Mouse (Mus musculus) heart, postnatal 14 days (tissue): ENCODE measurements around the gene Hacd3. TPM values are rescaled to one million over a fixed set of nuclear protein-coding genes. Genes with fewer than 3 reads are reported as not detected.

Source experiments
- DNase-seq, 2 experiments: peaks; one replicate each; pipeline ENCODE4 v3.0.0; 2021 to 2022
- intact Hi-C: fragments of 180-260 bp; cut with DNase I; formaldehyde crosslinking; loops from one replicate; pipeline ENCODE4 v1.15.1; 2025
- microRNA-seq, 2 experiments: library from miRNA; unstranded; fragments of <30 nt; microRNA quantifications; one replicate each; pipeline ENCODE4 v1.2.0; 2021 to 2022
- total RNA-seq, 2 experiments: library from RNA; stranded (reverse); gene quantifications; 2 replicates each; pipeline ENCODE4 v1.2.3; 2021

Hacd3 gene
- total RNA-seq, 2 experiments from 2014 or later, result 17.7 to 20.9 TPM

- intact Hi-C loops, result loop anchor here (2.0 to 10.0 kb wide), 3 partner anchors 24 to 616 kb away; partner anchors contain the start of gene Dis3l
- DNase-seq, result peak; percentile 96 to 99
Measured at GRCm38 (mm10) chr9:64960117-64960977, 61.1 kb downstream of the Hacd3 start, which contains the start of gene Ints14. Gene Ints14 (plus strand): TSS chr9:64960905.

GRCm38 (mm10) chr9:64957276-64957675 is 64.2 kb downstream of the Hacd3 start:
- intact Hi-C loops, result no loop called here

GRCm38 (mm10) chr9:64956337-64956736 is 65.2 kb downstream of the Hacd3 start:
- peak in 1 of 2 experiments; percentile 21 for DNase-seq
- intact Hi-C loops, result no loop called here

More at GRCm38 (mm10) chr9:64957276-64957675, 64.2 kb downstream of the Hacd3 start:
- no peak for DNase-seq

GRCm38 (mm10) chr9:64953190-64953589 is 68.3 kb downstream of the Hacd3 start:
- no peak for DNase-seq
- intact Hi-C loops, result no loop called here

GRCm38 (mm10) chr9:64952055-64952454 is 69.4 kb downstream of the Hacd3 start:
- intact Hi-C loops, result no loop called here
- DNase-seq, result no peak

GRCm38 (mm10) chr9:64951161-64951657 is 70.3 kb downstream of the Hacd3 start, which contains the start of gene Slc24a1:
Gene Slc24a1 (minus strand): TSS chr9:64951607.
- intact Hi-C loops, result no loop called here

GRCm38 (mm10) chr9:64947483-64948095 is 73.9 kb downstream of the Hacd3 start:
- intact Hi-C loops, result no loop called here
- no peak for DNase-seq

More at GRCm38 (mm10) chr9:64951161-64951657, 70.3 kb downstream of the Hacd3 start, which contains the start of gene Slc24a1:
- no peak for DNase-seq

GRCm38 (mm10) chr9:64943997-64944396 is 77.5 kb downstream of the Hacd3 start:
- intact Hi-C loops, result no loop called here
- no peak for DNase-seq

- DNase-seq, result no peak
- intact Hi-C loops, result no loop called here
Measured at GRCm38 (mm10) chr9:64941650-64942049, 79.8 kb downstream of the Hacd3 start.

- no peak for DNase-seq
- intact Hi-C loops, result no loop called here
Measured at GRCm38 (mm10) chr9:64940731-64941346, 80.7 kb downstream of the Hacd3 start.

- DNase-seq, result no peak
- intact Hi-C loops, result no loop called here
Measured at GRCm38 (mm10) chr9:64939790-64940189, 81.7 kb downstream of the Hacd3 start.

- intact Hi-C loops, result no loop called here
Measured at GRCm38 (mm10) chr9:64939281-64939680, 82.2 kb downstream of the Hacd3 start.

GRCm38 (mm10) chr9:64938535-64938934 is 83.0 kb downstream of the Hacd3 start:
- intact Hi-C loops, result no loop called here
- no peak for DNase-seq

More at GRCm38 (mm10) chr9:64939281-64939680, 82.2 kb downstream of the Hacd3 start:
- no peak for DNase-seq

GRCm38 (mm10) chr9:64937491-64937890 is 84.0 kb downstream of the Hacd3 start:
- no peak for DNase-seq
- intact Hi-C loops, result loop anchor here (2.0 kb wide), 3 partner anchors 23 to 159 kb away; partner anchors contain the start of gene Ints14

Small RNA genes lying within 50 kb of the gene (microRNA-seq; reads per million reads assigned to microRNA genes)
- 0 reads per million in 2 experiments for gene Gm25640

Other genes starting within 250 kb of the Hacd3 start
- gene Dennd4a, start 210.4 kb downstream of the Hacd3 start, total RNA-seq, result 10 to 100 TPM; 10.6 to 12.6 TPM
- under 1 TPM; 0.14 to 0.15 TPM for gene Slc24a1, start 70.1 kb downstream of the Hacd3 start, total RNA-seq
- gene Ints14, start 60.8 kb downstream of the Hacd3 start, total RNA-seq, result 10 to 100 TPM; 17.8 to 19.4 TPM
- 10 to 100 TPM; 67.5 to 74.3 TPM for gene Dpp8, start 10.7 kb upstream of the Hacd3 start, total RNA-seq
- 10 to 100 TPM in 1 of 2 experiments, 1 to 10 TPM in 1; 8.6 to 10.5 TPM for gene Igdcc4, start 79.8 kb upstream of the Hacd3 start, total RNA-seq
- gene Igdcc3, start 119.5 kb upstream of the Hacd3 start, total RNA-seq, result under 1 TPM; 0.22 to 0.24 TPM
- gene Parp16, start 173.7 kb upstream of the Hacd3 start, total RNA-seq, result 1 to 10 TPM; 3.4 to 3.6 TPM
- gene Cilp, start 243.5 kb upstream of the Hacd3 start, total RNA-seq, result 1 to 10 TPM; 6.2 to 6.6 TPM